Mouse (Mus musculus) liver, embryonic 16.5 days (tissue): ENCODE measurements around the gene Npdc1. TPM values are rescaled to one million over a fixed set of nuclear protein-coding genes. Genes with fewer than 3 reads are reported as not detected.

Experiments
- ATAC-seq: fragments of 200-750 bp; cut with Nextera tagmentation; 2 replicates; pipeline ENCODE4 v1.8.0; 2017; ENCODE audit warnings: low read depth, mild to moderate bottlenecking, moderate number of reproducible peaks, moderate library complexity
- H3K27ac ChIP-seq: fragments of 300-500 bp; sonication (generic); 2 replicates; pipeline ENCODE4 v1.5.1; 2014; ENCODE audit warnings: mild to moderate bottlenecking, low read length
- H3K27me3 ChIP-seq: fragments of 300-500 bp; sonication (generic); 2 replicates; pipeline ENCODE4 v1.6.1; 2014; ENCODE audit warnings: low read depth, low read length, mixed read lengths; ENCODE audit not compliant: control insufficient read depth, insufficient read depth
- H3K36me3 ChIP-seq: fragments of 300-500 bp; sonication (generic); 2 replicates; pipeline ENCODE4 v1.6.1; 2014; ENCODE audit warnings: mild to moderate bottlenecking; ENCODE audit not compliant: control insufficient read depth, insufficient read depth
- H3K4me1 ChIP-seq: fragments of 300-500 bp; sonication (generic); 2 replicates; pipeline ENCODE4 v1.6.1; 2014; ENCODE audit warnings: low read depth, low read length, mixed read lengths; ENCODE audit not compliant: control insufficient read depth
- H3K4me2 ChIP-seq: fragments of 300-500 bp; sonication (generic); 2 replicates; pipeline ENCODE4 v1.6.1; 2014; ENCODE audit warnings: low read depth, low read length, mixed read lengths
- H3K4me3 ChIP-seq: fragments of 300-500 bp; sonication (generic); 2 replicates; pipeline ENCODE4 v1.5.1; 2014; ENCODE audit warnings: low read depth, mild to moderate bottlenecking, low read length
- H3K9ac ChIP-seq: fragments of 300-500 bp; sonication (generic); 2 replicates; pipeline ENCODE4 v1.6.1; 2014; ENCODE audit warnings: low read depth, low read length
- H3K9me3 ChIP-seq: fragments of 300-500 bp; sonication (generic); replicated peaks from 2 replicates; pipeline ENCODE4 v1.6.1; 2016; ENCODE audit warnings: low read length; ENCODE audit not compliant: control insufficient read depth
- WGBS: fragments of 180-500 bp; shearing (Covaris S2); extraction: QIAGEN DNeasy Blood & Tissue Kit; methylation state at CpG from one replicate; pipeline ENCODE4 v1.1.7; 2014; ENCODE audit not compliant: insufficient replicate concordance; 5-methylcytosine and 5-hydroxymethylcytosine counted together
- polyA plus RNA-seq: library from polyadenylated mRNA; unstranded; fragments of >200 nt; fragmentation: Nextera tagmentation; extraction: Ambion mirVana; gene quantifications from 2 replicates; pipeline ENCODE4 v1.2.1, GENCODE M21; 2015

Gene Npdc1
- polyA plus RNA-seq, 1 experiment from 2014 or later = 4.8 TPM

- peaks cover 14% of the 10 kb centered on the region for H3K27me3 ChIP-seq
- H3K27ac ChIP-seq = no peak overlapping the region
- H3K4me3 ChIP-seq = peak overlapping the region; percentile 68
- H3K9ac ChIP-seq = no peak overlapping the region; the same call in 1 of the 2 replicates
- no peaks in the 10 kb centered on the region for H3K9me3 ChIP-seq
- no peak for ATAC-seq
- H3K4me1 ChIP-seq = peaks cover 6% of the 10 kb centered on the region
- peak overlapping the region; percentile 91; the same call in 1 of the 2 replicates for H3K4me2 ChIP-seq
- H3K36me3 ChIP-seq = no peaks in the 10 kb centered on the region
- WGBS = 88% methylated on average over 4 of the region's 4 CpGs
Observed at GRCm38 (mm10) chr2:25364313-25364712, 34.8 kb upstream of the Npdc1 start.

GRCm38 (mm10) chr2:25364761-25365090, 34.4 kb upstream of the Npdc1 start:
- no peaks in the 10 kb centered on the region for H3K9me3 ChIP-seq
- peak overlapping the region; percentile 68 for H3K4me3 ChIP-seq
- peak overlapping the region; percentile 91 for H3K4me2 ChIP-seq
- H3K9ac ChIP-seq = peak overlapping the region; percentile 66; the same call in 1 of the 2 replicates
- H3K27ac ChIP-seq = no peak overlapping the region
- ATAC-seq = 0 out of 2 replicates have a peak, but pooled peaks have one; percentile 3
- H3K4me1 ChIP-seq = peaks cover 7% of the 10 kb centered on the region
- 30% methylated on average over 9 of the region's 9 CpGs for WGBS
- H3K27me3 ChIP-seq = peaks cover 14% of the 10 kb centered on the region
- no peaks in the 10 kb centered on the region for H3K36me3 ChIP-seq

GRCm38 (mm10) chr2:25365091-25365761, 33.9 kb upstream of the Npdc1 start, which contains the start of gene Uap1l1:
Gene Uap1l1, minus strand, starts transcription at chr2:25365682.
- Histone ChIP-seq H3K9me3 (no peaks in the 10 kb centered on the region), H3K4me2 (peak within 1 kb of the TSS; percentile 91), H3K4me1 (peaks cover 12% of the 10 kb centered on the region), H3K36me3 (no peaks in the 10 kb centered on the region), H3K9ac (peak within 1 kb of the TSS; percentile 66), H3K27ac (0 out of 2 replicates have a peak within 1 kb of the TSS, but pooled peaks have one; percentile 43), H3K27me3 (peaks cover 14% of the 10 kb centered on the region), H3K4me3 (peak within 1 kb of the TSS; percentile 68)
- WGBS = under 1% methylated on average over 50 of the region's 54 CpGs
- ATAC-seq = peak; percentile 70

- H3K4me2 ChIP-seq = peak overlapping the region; percentile 49
- H3K4me3 ChIP-seq = 0 out of 2 replicates have a peak overlapping the region, but pooled peaks have one; percentile 4
- 32% methylated on average over 3 of the region's 3 CpGs for WGBS
- H3K9ac ChIP-seq = no peak overlapping the region
- H3K9me3 ChIP-seq = no peaks in the 10 kb centered on the region
- peak overlapping the region; percentile 15; the same call in 1 of the 2 replicates for H3K27ac ChIP-seq
- H3K36me3 ChIP-seq = no peaks in the 10 kb centered on the region
- ATAC-seq = peak; percentile 36
- H3K4me1 ChIP-seq = peaks cover 43% of the 10 kb centered on the region
- peaks cover 6% of the 10 kb centered on the region; the same call in 1 of the 2 replicates for H3K27me3 ChIP-seq
Observed at GRCm38 (mm10) chr2:25369996-25370395, 29.2 kb upstream of the Npdc1 start.

GRCm38 (mm10) chr2:25371764-25372643, 27.1 kb upstream of the Npdc1 start, which contains the start of gene Sapcd2:
Gene Sapcd2, plus strand, starts transcription at chr2:25372321.
- Histone ChIP-seq H3K27ac (peak within 1 kb of the TSS; percentile 58), H3K4me3 (peak within 1 kb of the TSS; percentile 85), H3K9me3 (no peaks in the 10 kb centered on the region), H3K4me2 (peak within 1 kb of the TSS; percentile 92), H3K27me3 (peaks cover 4% of the 10 kb centered on the region; the same call in 1 of the 2 replicates), H3K36me3 (peaks cover 10% of the 10 kb centered on the region), H3K9ac (peak within 1 kb of the TSS; percentile 83), H3K4me1 (peaks cover 47% of the 10 kb centered on the region)
- WGBS = 1% methylated on average over 65 of the region's 65 CpGs
- ATAC-seq = peak; percentile 88

GRCm38 (mm10) chr2:25372644-25373391, 26.3 kb upstream of the Npdc1 start:
- no peaks in the 10 kb centered on the region for H3K9me3 ChIP-seq
- peak overlapping the region; percentile 58 for H3K27ac ChIP-seq
- peak; percentile 20 for ATAC-seq
- 1% methylated on average over 42 of the region's 42 CpGs for WGBS
- H3K4me3 ChIP-seq = peak overlapping the region; percentile 85
- H3K4me2 ChIP-seq = peak overlapping the region; percentile 92
- H3K36me3 ChIP-seq = peaks cover 15% of the 10 kb centered on the region
- H3K4me1 ChIP-seq = peaks cover 47% of the 10 kb centered on the region
- peaks cover 4% of the 10 kb centered on the region; the same call in 1 of the 2 replicates for H3K27me3 ChIP-seq
- peak overlapping the region; percentile 83 for H3K9ac ChIP-seq

GRCm38 (mm10) chr2:25373431-25373830, 25.7 kb upstream of the Npdc1 start:
- H3K4me1 ChIP-seq = peaks cover 47% of the 10 kb centered on the region

GRCm38 (mm10) chr2:25376589-25376988, 22.6 kb upstream of the Npdc1 start:
- Histone ChIP-seq H3K9ac (no peak overlapping the region), H3K9me3 (no peaks in the 10 kb centered on the region), H3K27me3 (no peaks in the 10 kb centered on the region), H3K27ac (no peak overlapping the region), H3K4me1 (peaks cover 30% of the 10 kb centered on the region), H3K4me2 (no peak overlapping the region), H3K4me3 (no peak overlapping the region), H3K36me3 (peaks cover 15% of the 10 kb centered on the region)
- ATAC-seq = no peak
- 67% methylated on average over 4 of the region's 4 CpGs for WGBS

More at GRCm38 (mm10) chr2:25373431-25373830, 25.7 kb upstream of the Npdc1 start:
- WGBS = 35% methylated on average over 2 of the region's 2 CpGs
- peaks cover 15% of the 10 kb centered on the region for H3K36me3 ChIP-seq
- no peaks in the 10 kb centered on the region for H3K27me3 ChIP-seq
- H3K4me2 ChIP-seq = peak overlapping the region; percentile 92
- no peaks in the 10 kb centered on the region for H3K9me3 ChIP-seq
- ATAC-seq = no peak
- peak overlapping the region; percentile 83 for H3K9ac ChIP-seq
- H3K27ac ChIP-seq = no peak overlapping the region
- peak overlapping the region; percentile 85 for H3K4me3 ChIP-seq
